Mouse (Mus musculus) midbrain, embryonic 11.5 days (tissue): ENCODE results near the gene Gab1. TPM values are rescaled to one million over a fixed set of nuclear protein-coding genes. Genes with fewer than 3 reads are reported as not detected.

ENCODE experiments used
- ATAC-seq: fragments of 200-750 bp; cut with Nextera tagmentation; 2 replicates; pipeline ENCODE4 v1.8.0; 2017; ENCODE audit warnings: moderate TSS enrichment, moderate library complexity; ENCODE audit not compliant: low FRiP score
- DNase-seq: peaks from one replicate; pipeline ENCODE4 v3.0.0; 2015; ENCODE audit warnings: low spot score; ENCODE audit errors: missing footprints
- H3K27ac ChIP-seq: fragments of 300-500 bp; sonication (generic); 2 replicates; pipeline ENCODE4 v1.5.1; 2014; ENCODE audit warnings: low read depth, low read length
- H3K27me3 ChIP-seq: fragments of 300-500 bp; sonication (generic); 2 replicates; pipeline ENCODE4 v1.6.1; 2014; ENCODE audit warnings: mild to moderate bottlenecking, low read length, moderate library complexity, mixed read lengths; ENCODE audit not compliant: control insufficient read depth, insufficient read depth
- H3K36me3 ChIP-seq: fragments of 300-500 bp; sonication (generic); 2 replicates; pipeline ENCODE4 v1.6.1; 2014; ENCODE audit warnings: mild to moderate bottlenecking, low read length, moderate library complexity, mixed read lengths; ENCODE audit not compliant: control insufficient read depth, insufficient read depth
- H3K4me1 ChIP-seq: fragments of 300-500 bp; sonication (generic); 2 replicates; pipeline ENCODE4 v1.6.1; 2014; ENCODE audit warnings: low read length; ENCODE audit not compliant: control insufficient read depth, insufficient read depth
- H3K4me2 ChIP-seq: fragments of 300-500 bp; sonication (generic); 2 replicates; pipeline ENCODE4 v1.6.1; 2014; ENCODE audit warnings: mild to moderate bottlenecking, moderate library complexity
- H3K4me3 ChIP-seq: fragments of 300-500 bp; sonication (generic); 2 replicates; pipeline ENCODE4 v1.5.1; 2014; ENCODE audit warnings: low read depth, low read length
- H3K9ac ChIP-seq: fragments of 300-500 bp; sonication (generic); 2 replicates; pipeline ENCODE4 v1.6.1; 2014; ENCODE audit warnings: low read length
- H3K9me3 ChIP-seq: fragments of 300-500 bp; sonication (generic); 2 replicates; pipeline ENCODE4 v1.6.1; 2016; ENCODE audit warnings: low read length; ENCODE audit not compliant: control insufficient read depth
- WGBS: fragments of 180-500 bp; shearing (Covaris S2); extraction: QIAGEN DNeasy Blood & Tissue Kit; methylation state at CpG from one replicate; pipeline ENCODE4 v1.1.7; 2014; 5-methylcytosine and 5-hydroxymethylcytosine counted together
- polyA plus RNA-seq: library from polyadenylated mRNA; unstranded; fragments of >200 nt; fragmentation: Nextera tagmentation; extraction: Ambion mirVana; gene quantifications from 2 replicates; pipeline ENCODE4 v1.2.1, GENCODE M21; 2014

Gab1 gene
- polyA plus RNA-seq, 1 experiment from 2014 or later = 18.0 TPM

GRCm38 (mm10) chr8:80811591-80811991 lies 68.7 kb downstream of the Gab1 start:
- no peaks in the 10 kb centered on the region for H3K36me3 ChIP-seq
- WGBS = 87% methylated on average over 4 of the region's 4 CpGs
- no peak overlapping the region for H3K9ac ChIP-seq
- no peaks in the 10 kb centered on the region for H3K27me3 ChIP-seq
- ATAC-seq (no peak), DNase-seq (no peak)
- H3K4me1 ChIP-seq = peaks cover 6% of the 10 kb centered on the region
- H3K9me3 ChIP-seq = no peaks in the 10 kb centered on the region
- H3K27ac ChIP-seq = no peak overlapping the region
- no peak overlapping the region for H3K4me2 ChIP-seq
- no peak overlapping the region for H3K4me3 ChIP-seq

DNA sequence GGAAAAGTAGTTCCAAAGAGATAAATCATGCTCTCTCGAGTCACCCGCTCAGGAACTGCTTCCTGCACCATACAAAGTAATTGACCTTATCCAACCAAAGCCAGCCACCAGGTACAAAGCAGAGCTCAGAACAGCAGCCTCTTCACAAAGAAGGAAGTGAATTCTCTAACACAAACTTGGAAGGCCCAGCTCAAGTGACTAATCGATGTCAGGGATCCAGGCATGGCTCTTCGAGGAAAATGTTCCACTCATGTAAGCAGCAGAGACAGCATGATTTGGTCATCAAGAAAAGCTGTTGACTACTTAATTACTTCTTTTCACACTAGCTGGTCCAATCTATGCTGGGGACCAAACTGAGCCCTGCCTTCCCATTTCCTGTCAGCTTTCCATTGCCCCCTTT lies 69.4 kb downstream of the Gab1 start:
- no peaks in the 10 kb centered on the region for H3K9me3 ChIP-seq
- 83% methylated on average over 4 of the region's 4 CpGs for WGBS
- no peak overlapping the region for H3K4me2 ChIP-seq
- DNase-seq (no peak), ATAC-seq (no peak)
- no peaks in the 10 kb centered on the region for H3K36me3 ChIP-seq
- peaks cover 6% of the 10 kb centered on the region for H3K4me1 ChIP-seq
- H3K9ac ChIP-seq = no peak overlapping the region
- no peaks in the 10 kb centered on the region for H3K27me3 ChIP-seq
- no peak overlapping the region for H3K4me3 ChIP-seq
- H3K27ac ChIP-seq = no peak overlapping the region

DNA sequence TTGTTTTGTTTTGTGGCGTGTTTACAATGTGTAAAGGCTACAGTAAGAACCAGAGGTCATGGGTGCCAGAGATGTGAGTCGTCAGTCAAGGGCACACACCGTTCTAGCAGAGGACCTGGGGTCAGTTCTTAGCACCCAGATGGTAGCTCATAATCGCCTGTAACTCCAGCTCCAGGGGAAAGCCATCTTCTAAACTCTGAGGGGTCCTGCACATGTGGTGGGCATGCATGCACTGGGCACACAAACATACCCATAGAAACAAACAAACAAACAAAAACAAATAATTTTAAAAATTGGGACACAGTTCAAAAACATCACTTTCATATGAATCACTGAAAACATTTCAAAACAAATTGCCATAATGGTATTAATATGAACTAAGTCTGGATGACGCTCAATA lies 69.9 kb downstream of the Gab1 start:
- 92% methylated on average over 5 of the region's 5 CpGs for WGBS
- H3K4me3 ChIP-seq = no peak overlapping the region
- peaks cover 6% of the 10 kb centered on the region for H3K4me1 ChIP-seq
- DNase-seq = no peak
- no peak for ATAC-seq
- H3K4me2 ChIP-seq = no peak overlapping the region
- H3K27me3 ChIP-seq = no peaks in the 10 kb centered on the region
- H3K36me3 ChIP-seq = no peaks in the 10 kb centered on the region
- no peak overlapping the region for H3K27ac ChIP-seq
- H3K9ac ChIP-seq = no peak overlapping the region
- H3K9me3 ChIP-seq = no peaks in the 10 kb centered on the region

GRCm38 (mm10) chr8:80807807-80808505 lies 72.4 kb downstream of the Gab1 start:
- no peak overlapping the region for H3K4me2 ChIP-seq
- ATAC-seq = peak; percentile 49; the same call in 1 of the 2 replicates
- no peak for DNase-seq
- no peak overlapping the region for H3K4me3 ChIP-seq
- no peaks in the 10 kb centered on the region for H3K27me3 ChIP-seq
- peaks cover 3% of the 10 kb centered on the region for H3K4me1 ChIP-seq
- WGBS = 57% methylated on average over 13 of the region's 13 CpGs
- H3K36me3 ChIP-seq = no peaks in the 10 kb centered on the region
- no peak overlapping the region for H3K27ac ChIP-seq
- H3K9ac ChIP-seq = no peak overlapping the region
- H3K9me3 ChIP-seq = no peaks in the 10 kb centered on the region

DNA sequence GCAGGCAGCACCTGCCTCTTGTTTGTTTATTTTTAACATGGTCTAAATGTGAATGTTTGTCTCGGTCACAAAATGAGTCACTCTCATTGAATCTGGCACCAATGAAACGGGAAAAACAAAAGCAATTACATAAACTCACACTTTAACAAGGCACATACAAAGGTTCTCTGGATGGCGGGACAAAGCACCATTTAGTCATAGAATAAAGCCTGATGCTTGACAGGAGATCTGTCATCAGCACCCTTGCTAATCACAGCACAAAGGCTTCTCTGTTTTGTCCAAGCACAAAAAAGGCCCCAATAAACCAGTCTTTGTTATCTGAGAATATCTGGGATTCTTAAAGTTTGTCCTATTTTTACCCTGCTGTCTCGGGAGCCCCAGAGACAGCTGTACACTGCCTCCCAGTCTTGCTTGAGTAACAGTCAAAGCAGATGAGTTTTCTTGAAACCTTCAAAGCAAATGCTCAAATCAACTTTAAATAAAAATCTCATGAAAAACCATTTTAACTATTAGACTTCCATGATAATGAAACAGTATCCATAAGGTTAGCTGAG lies 76.2 kb downstream of the Gab1 start:
- Histone ChIP-seq H3K4me2 (no peak overlapping the region), H3K4me3 (no peak overlapping the region), H3K4me1 (peaks cover 3% of the 10 kb centered on the region), H3K36me3 (no peaks in the 10 kb centered on the region), H3K27me3 (no peaks in the 10 kb centered on the region), H3K9ac (no peak overlapping the region), H3K9me3 (no peaks in the 10 kb centered on the region), H3K27ac (no peak overlapping the region)
- ATAC-seq (no peak), DNase-seq (no peak)
- 60% methylated on average over 4 of the region's 4 CpGs for WGBS

GRCm38 (mm10) chr8:80798778-80799177 lies 81.5 kb downstream of the Gab1 start:
- DNase-seq (no peak), ATAC-seq (no peak)
- Histone ChIP-seq H3K27me3 (no peaks in the 10 kb centered on the region), H3K36me3 (no peaks in the 10 kb centered on the region), H3K27ac (no peak overlapping the region), H3K4me3 (no peak overlapping the region), H3K4me2 (no peak overlapping the region), H3K9ac (no peak overlapping the region), H3K4me1 (no peaks in the 10 kb centered on the region), H3K9me3 (no peaks in the 10 kb centered on the region)
- 94% methylated on average over 3 of the region's 3 CpGs for WGBS

DNA sequence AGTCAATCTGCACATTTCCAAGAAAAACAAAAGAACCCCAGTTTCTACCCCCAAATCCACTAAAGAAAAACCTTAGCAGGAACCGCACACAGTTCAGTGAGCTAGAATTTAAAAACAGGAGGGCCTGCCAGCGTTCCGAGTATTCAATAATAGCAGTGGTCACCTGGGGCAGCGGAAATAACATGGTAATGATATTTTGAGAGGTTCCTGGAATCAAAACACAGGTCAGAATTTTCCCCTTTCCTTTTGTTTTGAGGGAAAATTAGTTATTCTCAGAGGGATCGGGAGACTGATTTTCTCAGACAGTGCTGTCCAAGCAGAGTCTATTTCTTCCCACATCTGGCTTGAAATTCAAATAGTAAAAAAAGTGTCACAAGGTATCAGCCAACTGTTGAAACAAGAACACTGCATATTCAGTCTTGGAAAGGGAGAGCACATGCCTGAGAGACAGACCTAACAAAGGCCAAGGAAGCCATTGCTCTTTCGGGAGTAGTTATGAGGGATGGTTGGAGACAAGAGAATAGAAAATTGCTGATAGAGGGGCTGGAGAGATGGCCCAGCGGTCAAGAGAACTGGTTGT lies 82.0 kb downstream of the Gab1 start:
- 91% methylated on average over 7 of the region's 7 CpGs for WGBS
- H3K4me3 ChIP-seq = no peak overlapping the region
- no peaks in the 10 kb centered on the region for H3K4me1 ChIP-seq
- no peak overlapping the region for H3K9ac ChIP-seq
- no peaks in the 10 kb centered on the region for H3K27me3 ChIP-seq
- no peaks in the 10 kb centered on the region for H3K9me3 ChIP-seq
- H3K4me2 ChIP-seq = no peak overlapping the region
- H3K36me3 ChIP-seq = no peaks in the 10 kb centered on the region
- DNase-seq (no peak), ATAC-seq (no peak)
- H3K27ac ChIP-seq = no peak overlapping the region

GRCm38 (mm10) chr8:80796070-80796469 lies 84.2 kb downstream of the Gab1 start:
- H3K4me1 ChIP-seq = no peaks in the 10 kb centered on the region
- no peak for ATAC-seq
- no peak overlapping the region for H3K4me3 ChIP-seq
- H3K27ac ChIP-seq = no peak overlapping the region
- no peaks in the 10 kb centered on the region for H3K36me3 ChIP-seq
- H3K9ac ChIP-seq = no peak overlapping the region
- H3K4me2 ChIP-seq = no peak overlapping the region
- H3K9me3 ChIP-seq = no peaks in the 10 kb centered on the region
- H3K27me3 ChIP-seq = no peaks in the 10 kb centered on the region
- DNase-seq = no peak
- WGBS = 78% methylated on average over 4 of the region's 4 CpGs

GRCm38 (mm10) chr8:80794585-80795509 lies 85.5 kb downstream of the Gab1 start:
- Histone ChIP-seq H3K9ac (no peak overlapping the region), H3K36me3 (no peaks in the 10 kb centered on the region), H3K4me1 (no peaks in the 10 kb centered on the region), H3K9me3 (no peaks in the 10 kb centered on the region), H3K4me2 (no peak overlapping the region), H3K4me3 (no peak overlapping the region), H3K27ac (no peak overlapping the region), H3K27me3 (no peaks in the 10 kb centered on the region)
- 93% methylated on average over 19 of the region's 19 CpGs for WGBS
- DNase-seq (no peak), ATAC-seq (no peak)
